Mouse (Mus musculus) CH12.LX (cell line): ENCODE results near the gene Pam16. TPM values are rescaled to one million over a fixed set of nuclear protein-coding genes. Genes with fewer than 3 reads are reported as not detected.

Source experiments
- DNase-seq: peaks from one replicate; pipeline ENCODE4 v3.0.0-alpha.2; 2013; ENCODE audit errors: extremely low read depth
- H3K27ac ChIP-seq: 2 replicates; pipeline ENCODE4 v1.5.1; 2012; ENCODE audit warnings: low read depth, mild to moderate bottlenecking, control low read depth, moderate library complexity; ENCODE audit not compliant: insufficient read depth
- H3K27me3 ChIP-seq: replicated peaks from 2 replicates; pipeline ENCODE3; 2012; ENCODE audit warnings: inconsistent platforms
- H3K36me3 ChIP-seq, 2 experiments: replicated peaks in 1 of 2; 2 replicates each; pipeline versions ENCODE3 to v1.6.1; 2012; ENCODE audit warnings: inconsistent platforms in 1 of 2, low read length in 1 of 2, mild to moderate bottlenecking in 1 of 2, mixed read lengths in 1 of 2, moderate library complexity in 1 of 2; ENCODE audit not compliant: control insufficient read depth in 1 of 2, insufficient read depth in 1 of 2
- H3K4me1 ChIP-seq, 2 experiments: 2 replicates each; pipeline ENCODE4 v1.6.1; 2012; ENCODE audit warnings: inconsistent platforms in 1 of 2, moderate library complexity in 1 of 2; ENCODE audit not compliant: insufficient read depth in 2 of 2, control insufficient read depth in 1 of 2
- H3K4me2 ChIP-seq: 2 replicates; pipeline ENCODE4 v1.6.1; 2012; ENCODE audit warnings: low read depth, mild to moderate bottlenecking, control low read depth; ENCODE audit not compliant: poor library complexity, insufficient read depth, severe bottlenecking
- H3K4me3 ChIP-seq, 3 experiments: fragments of 150-350 bp in 1 of 3; sonication (generic) in 1 of 3; replicated peaks in 1 of 3; 2 replicates each; pipeline versions ENCODE3 to v1.5.1; 2011 to 2012; ENCODE audit warnings: low read depth in 2 of 3, low read length in 2 of 3, mild to moderate bottlenecking in 2 of 3, moderate library complexity in 2 of 3, control low read depth in 1 of 3, improper control_type of control experiment in 1 of 3, inconsistent platforms in 1 of 3, mixed read lengths in 1 of 3; ENCODE audit not compliant: poor library complexity in 1 of 3
- H3K79me2 ChIP-seq: replicated peaks from 2 replicates; pipeline ENCODE4 v1.6.1; 2012; ENCODE audit warnings: mild to moderate bottlenecking, moderate library complexity; ENCODE audit not compliant: control insufficient read depth, poor library complexity, insufficient read depth, severe bottlenecking; ENCODE audit errors: extremely low read depth
- H3K9ac ChIP-seq: 2 replicates; pipeline ENCODE4 v1.6.1; 2012; ENCODE audit warnings: low read depth, mild to moderate bottlenecking, control low read depth, moderate library complexity; ENCODE audit not compliant: insufficient read depth
- H3K9me3 ChIP-seq: replicated peaks from 2 replicates; pipeline ENCODE3; 2012; ENCODE audit warnings: low read length, inconsistent platforms, mixed read lengths
- BHLHE40 ChIP-seq: IDR thresholded peaks from 2 replicates; pipeline ENCODE4 v1.6.1; 2011; ENCODE audit warnings: mild to moderate bottlenecking, low read depth, low read length, improper control_type of control experiment
- CHD1 ChIP-seq: IDR thresholded peaks from 2 replicates; pipeline ENCODE4 v1.6.1; 2012; ENCODE audit warnings: low read depth, low read length, improper control_type of control experiment, inconsistent platforms
- CHD2 ChIP-seq: IDR thresholded peaks from 2 replicates; pipeline ENCODE4 v1.6.1; 2011; ENCODE audit warnings: low read length, improper control_type of control experiment
- E2F4 ChIP-seq: IDR thresholded peaks from 2 replicates; pipeline ENCODE4 v1.6.1; 2011; ENCODE audit warnings: low read depth, low read length, improper control_type of control experiment; ENCODE audit not compliant: insufficient replicate concordance
- ELF1 ChIP-seq: IDR thresholded peaks from 2 replicates; pipeline ENCODE4 v1.6.1; 2014; ENCODE audit warnings: low read depth, mild to moderate bottlenecking, inconsistent platforms, low read length, improper control_type of control experiment
- EP300 ChIP-seq: IDR thresholded peaks from 2 replicates; pipeline ENCODE4 v1.6.1; 2011; ENCODE audit warnings: low read length, improper control_type of control experiment
- GABPA ChIP-seq: IDR thresholded peaks from 2 replicates; pipeline ENCODE4 v1.6.1; 2012; ENCODE audit warnings: low read depth, low read length, improper control_type of control experiment, inconsistent platforms; ENCODE audit not compliant: insufficient replicate concordance
- HCFC1 ChIP-seq: IDR thresholded peaks from 2 replicates; pipeline ENCODE4 v1.6.1; 2012; ENCODE audit warnings: low read depth, mild to moderate bottlenecking, inconsistent platforms, low read length, improper control_type of control experiment
- JUN ChIP-seq: IDR thresholded peaks from 2 replicates; pipeline ENCODE4 v1.6.1; 2011; ENCODE audit warnings: low read depth, mild to moderate bottlenecking, low read length, improper control_type of control experiment, moderate library complexity; ENCODE audit not compliant: insufficient read depth
- JUND ChIP-seq: conservative IDR thresholded peaks from 2 replicates; pipeline ENCODE4 v1.6.1; 2011; ENCODE audit warnings: low read depth, low read length, improper control_type of control experiment
- MAX ChIP-seq: IDR thresholded peaks from 2 replicates; pipeline ENCODE4 v1.6.1; 2011; ENCODE audit warnings: low read length, improper control_type of control experiment
- MAZ ChIP-seq: IDR thresholded peaks from 2 replicates; pipeline ENCODE4 v1.6.1; 2012; ENCODE audit warnings: low read depth, mild to moderate bottlenecking, inconsistent platforms, low read length, improper control_type of control experiment, moderate library complexity
- MXI1 ChIP-seq: IDR thresholded peaks from 2 replicates; pipeline ENCODE4 v1.6.1; 2011; ENCODE audit warnings: mild to moderate bottlenecking, low read depth, low read length, improper control_type of control experiment
- NELFE ChIP-seq: IDR thresholded peaks from 2 replicates; pipeline ENCODE4 v1.6.1; 2011; ENCODE audit warnings: low read depth, low read length, improper control_type of control experiment
- PAX5 ChIP-seq: IDR thresholded peaks from 2 replicates; pipeline ENCODE4 v1.6.1; 2012; ENCODE audit warnings: low read length, inconsistent platforms, mixed read lengths
- POLR2A ChIP-seq: IDR thresholded peaks from 2 replicates; pipeline ENCODE4 v1.6.1; 2011; ENCODE audit warnings: low read depth, mild to moderate bottlenecking, improper control_type of control experiment, low read length
- POLR2AphosphoS2 ChIP-seq: IDR thresholded peaks from 2 replicates; pipeline ENCODE4 v1.6.1; 2011; ENCODE audit warnings: low read depth, low read length, improper control_type of control experiment
- RCOR1 ChIP-seq: conservative IDR thresholded peaks from 2 replicates; pipeline ENCODE4 v1.6.1; 2012; ENCODE audit warnings: low read depth, mild to moderate bottlenecking, inconsistent platforms, low read length, improper control_type of control experiment
- SMC3 ChIP-seq: IDR thresholded peaks from 2 replicates; pipeline ENCODE4 v1.6.1; 2011; ENCODE audit warnings: low read depth, low read length, improper control_type of control experiment
- TBP ChIP-seq: conservative IDR thresholded peaks from 2 replicates; pipeline ENCODE4 v1.6.1; 2011; ENCODE audit warnings: low read depth, low read length, improper control_type of control experiment
- TCF12 ChIP-seq: IDR thresholded peaks from 2 replicates; pipeline ENCODE4 v1.6.1; 2014; ENCODE audit warnings: low read depth, mild to moderate bottlenecking, inconsistent platforms, low read length, improper control_type of control experiment
- UBTF ChIP-seq: IDR thresholded peaks from 2 replicates; pipeline ENCODE4 v1.6.1; 2012; ENCODE audit warnings: low read depth, mild to moderate bottlenecking, inconsistent platforms, low read length, improper control_type of control experiment, moderate library complexity
- USF2 ChIP-seq: conservative IDR thresholded peaks from 2 replicates; pipeline ENCODE4 v1.6.1; 2011; ENCODE audit warnings: low read depth, low read length, improper control_type of control experiment
- ZKSCAN1 ChIP-seq: IDR thresholded peaks from 2 replicates; pipeline ENCODE4 v1.6.1; 2012; ENCODE audit warnings: low read depth, inconsistent platforms, low read length, improper control_type of control experiment, borderline replicate concordance
- ZMIZ1 ChIP-seq: IDR thresholded peaks from 2 replicates; pipeline ENCODE4 v1.6.1; 2012; ENCODE audit warnings: low read depth, mild to moderate bottlenecking, inconsistent platforms, low read length, improper control_type of control experiment
- ZNF384 ChIP-seq: IDR thresholded peaks from 2 replicates; pipeline ENCODE4 v1.6.1; 2012; ENCODE audit warnings: low read depth, low read length, improper control_type of control experiment, inconsistent platforms
- dilution Hi-C: fragments of 300-500 bp; cut with MboI; formaldehyde crosslinking; loops from 2 replicates; pipeline ENCODE4 v1.14.3; 2020; ENCODE audit warnings: low sequenced_read_pairs; ENCODE audit not compliant: extremely low pct_unique_long_range_greater_than_20kb, extremely low pct_ligation_motif_present
- in situ Hi-C: fragments of 300-500 bp; cut with MboI; formaldehyde crosslinking; loops from 3 replicates; pipeline ENCODE4 v1.14.3; 2019; ENCODE audit warnings: low sequenced_read_pairs, low pct_ligation_motif_present, low pct_unique_long_range_greater_than_20kb, mixed read lengths
- polyA plus RNA-seq: library from polyadenylated mRNA; unstranded; fragments of >175 nt; gene quantifications from 2 replicates; pipeline ENCODE4 v1.2.1, GENCODE M21; 2012; ENCODE audit warnings: low read depth; ENCODE audit not compliant: insufficient read length
- total RNA-seq, 2 experiments: library from RNA; depleted of rRNA; stranded (reverse); fragments of 300-350 nt in 1 of 2; fragments of >200 nt in 1 of 2; gene quantifications; 2 replicates each; pipeline ENCODE4 v1.2.3; 2012 to 2014

The Pam16 gene
- total and polyA plus RNA-seq, 3 experiments: 11.6 to 152 (median 103) TPM

DNA sequence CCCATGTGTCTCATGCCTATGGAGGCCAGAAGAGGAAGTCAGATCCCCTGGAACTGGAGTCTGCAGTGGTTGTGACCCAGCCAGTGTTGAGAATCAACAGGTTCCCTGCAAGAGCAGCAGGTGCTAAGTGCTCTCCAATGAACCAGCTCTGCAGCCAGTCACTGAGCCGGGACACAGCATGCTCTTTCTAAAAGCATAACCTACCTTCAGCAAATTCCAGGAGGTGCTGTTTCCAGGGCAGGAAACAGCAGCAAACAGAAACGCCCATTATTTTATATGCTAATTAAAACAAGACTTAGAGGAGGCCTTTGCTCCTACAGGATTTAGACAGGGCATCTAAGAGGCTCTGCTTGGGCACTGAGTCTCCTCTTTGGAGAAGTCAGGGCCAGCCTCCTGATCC lies 48.8 kb downstream of the Pam16 start:
- H3K4me3 ChIP-seq: no peak overlapping the region
- peaks cover 0 to 19% of the 10 kb centered on the region in 2 experiments; a peak in 2 of 4 replicates for H3K4me1 ChIP-seq
- in situ Hi-C loops (no loop called here), dilution Hi-C loops (no loop called here)
- DNase-seq: no peak
- no peak overlapping the region for H3K4me2 ChIP-seq
- H3K27me3 ChIP-seq: no peaks in the 10 kb centered on the region
- TF ChIP-seq EP300 (no peak), E2F4 (no peak), JUND (no peak), UBTF (no peak), MXI1 (no peak)
- H3K36me3 ChIP-seq: no peaks in the 10 kb centered on the region
- no peaks in the 10 kb centered on the region for H3K79me2 ChIP-seq
- H3K9me3 ChIP-seq: no peaks in the 10 kb centered on the region
- H3K27ac ChIP-seq: no peak overlapping the region
- H3K9ac ChIP-seq: no peak overlapping the region

DNA sequence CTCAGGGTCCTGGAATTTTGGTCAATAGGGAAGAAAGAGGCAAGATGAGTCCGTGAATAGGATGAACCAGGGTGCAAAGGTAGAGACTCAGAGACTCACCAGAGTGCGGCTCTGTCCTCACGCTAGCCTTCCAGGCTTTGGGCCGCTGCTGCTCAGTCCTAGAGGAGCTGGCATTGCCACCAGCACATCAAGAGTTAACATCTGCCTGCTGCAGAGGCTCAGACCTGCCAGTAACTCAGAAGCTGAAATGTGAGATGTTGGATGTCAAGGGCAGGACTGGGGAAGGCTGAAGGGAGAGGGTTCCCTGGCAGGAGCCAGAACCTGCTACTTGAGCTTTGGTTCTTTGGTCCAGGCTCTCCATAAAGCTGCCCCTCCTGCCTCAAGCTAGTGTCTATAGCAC lies 54.1 kb downstream of the Pam16 start:
- dilution Hi-C loops (no loop called here), in situ Hi-C loops (no loop called here)
- no peak overlapping the region for H3K4me3 ChIP-seq
- no peaks in the 10 kb centered on the region for H3K9me3 ChIP-seq
- H3K27ac ChIP-seq: no peak overlapping the region
- H3K27me3 ChIP-seq: peaks cover 1% of the 10 kb centered on the region
- DNase-seq: no peak
- H3K79me2 ChIP-seq: no peaks in the 10 kb centered on the region
- peaks cover 10 to 27% of the 10 kb centered on the region in 2 experiments for H3K4me1 ChIP-seq
- TF ChIP-seq MXI1 (no peak), JUN (no peak), RCOR1 (no peak), TBP (no peak), ZNF384 (no peak), POLR2AphosphoS2 (no peak), E2F4 (no peak), ZKSCAN1 (no peak), SMC3 (no peak), MAZ (no peak), CHD2 (no peak), MAX (no peak)
- TF ChIP-seq, all 38 proteins: peak for 0
- H3K9ac ChIP-seq: no peak overlapping the region
- no peaks in the 10 kb centered on the region for H3K36me3 ChIP-seq
- no peak overlapping the region for H3K4me2 ChIP-seq

DNA sequence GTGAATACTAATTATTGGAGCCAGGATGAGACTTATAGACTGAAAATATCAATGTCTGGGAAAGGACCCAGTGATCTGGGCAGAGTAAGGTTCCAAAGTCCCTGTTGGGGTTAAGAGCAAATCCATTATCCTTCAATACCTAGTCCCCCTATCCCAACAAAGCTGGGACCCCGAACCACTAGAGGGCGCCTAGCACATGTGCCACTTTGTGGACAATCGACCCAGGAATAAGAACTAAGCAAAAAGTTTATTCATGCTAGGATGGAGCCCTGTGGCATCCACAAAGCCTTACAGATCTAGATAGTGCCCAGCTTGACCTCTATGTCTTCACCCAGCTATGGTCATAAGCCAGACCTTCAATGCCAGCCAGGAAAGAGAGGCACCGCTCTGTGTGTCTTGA lies 56.9 kb downstream of the Pam16 start:
- Histone ChIP-seq H3K4me1 (peaks cover 10 to 27% of the 10 kb centered on the region in 2 experiments), H3K4me2 (peak overlapping the region; percentile 45; the same call in 1 of the 2 replicates), H3K79me2 (no peaks in the 10 kb centered on the region), H3K36me3 (no peaks in the 10 kb centered on the region), H3K27me3 (peaks cover 22% of the 10 kb centered on the region), H3K9ac (no peak overlapping the region), H3K27ac (no peak overlapping the region), H3K4me3 (no peak overlapping the region), H3K9me3 (peaks cover under 1% of the 10 kb centered on the region)
- dilution Hi-C loops (no loop called here), in situ Hi-C loops (loop anchor here (5.0 kb wide), 1 partner anchor 44 kb away; no protein-coding TSS in a partner anchor)
- DNase-seq: peak; percentile 91
- TF ChIP-seq MAX: peak; percentile 79; the same call in 1 of the 2 replicates
- no peak for TF ChIP-seq HCFC1
- 0 out of 2 replicates have a peak, but pooled peaks have one; percentile 44 for TF ChIP-seq CHD1
- no peak for TF ChIP-seq RCOR1
- TF ChIP-seq CHD2: no peak
- TF ChIP-seq NELFE: peak; percentile 62; the same call in 1 of the 2 replicates
- TF ChIP-seq UBTF: no peak
- TF ChIP-seq PAX5: no peak
- no peak for TF ChIP-seq USF2
- no peak for TF ChIP-seq ELF1
- TF ChIP-seq JUN: no peak
- TF ChIP-seq POLR2AphosphoS2: no peak
- peak; percentile 41; the same call in 1 of the 2 replicates for TF ChIP-seq TCF12
- TF ChIP-seq POLR2A: no peak
- no peak for TF ChIP-seq GABPA
- no peak for TF ChIP-seq E2F4
- TF ChIP-seq BHLHE40: peak; percentile 52
- TF ChIP-seq JUND: peak; percentile 41; the same call in 1 of the 2 replicates
- TF ChIP-seq ZMIZ1: no peak
